Mouse (Mus musculus) gastrocnemius, adult 2 months (tissue): ENCODE measurements around the gene Retnlb. TPM values are rescaled to one million over a fixed set of nuclear protein-coding genes. Genes with fewer than 3 reads are reported as not detected.
A peak's percentile ranks its signal among the peaks of the same experiment; 100 is the strongest.
"Not testable (repeated sequence)": the region's sequence is repeated elsewhere in the genome, so short reads cannot be mapped to it uniquely, and the experiment has no call there.

Source experiments
- DNase-seq: peaks from one replicate; pipeline ENCODE4 v3.0.0; 2022
- H3K27ac ChIP-seq: fragments of 200-600 bp; 2 replicates; pipeline ENCODE4 v1.8.1; 2022; ENCODE audit warnings: mild to moderate bottlenecking
- H3K4me3 ChIP-seq: fragments of 200-600 bp; 2 replicates; pipeline ENCODE4 v1.8.1; 2022; ENCODE audit warnings: mild to moderate bottlenecking, moderate library complexity
- CTCF ChIP-seq: fragments of 200-600 bp; IDR thresholded peaks from 2 replicates; pipeline ENCODE4 v1.8.1; 2022; ENCODE audit warnings: antibody characterized with exemption, mild to moderate bottlenecking, moderate library complexity
- intact Hi-C: fragments of 180-260 bp; cut with DNase I; formaldehyde crosslinking; loops from one replicate; pipeline ENCODE4 v1.15.1; 2025
- total RNA-seq, 2 experiments: library from RNA; stranded (reverse); gene quantifications; 2 replicates each; pipeline ENCODE4 v1.2.3; 2021

The Retnlb gene
- total RNA-seq, 2 experiments from 2014 or later: not detected

- no peak overlapping the region for H3K4me3 ChIP-seq
- TF ChIP-seq CTCF: no peak
- intact Hi-C loops: no loop called here
Observed at GRCm38 (mm10) chr16:48826474-48826873, 9.8 kb downstream of the Retnlb start.

GRCm38 (mm10) chr16:48827625-48828024, 11.0 kb downstream of the Retnlb start:
- Histone ChIP-seq H3K4me3 (no peak overlapping the region), H3K27ac (no peak overlapping the region)
- intact Hi-C loops: no loop called here
- DNase-seq: no peak
- no peak for TF ChIP-seq CTCF

More at GRCm38 (mm10) chr16:48826474-48826873, 9.8 kb downstream of the Retnlb start:
- H3K27ac ChIP-seq: no peak overlapping the region
- no peak for DNase-seq

GRCm38 (mm10) chr16:48829060-48829459, 12.4 kb downstream of the Retnlb start:
- DNase-seq: no peak
- no peak for TF ChIP-seq CTCF
- Histone ChIP-seq H3K4me3 (no peak overlapping the region), H3K27ac (no peak overlapping the region)
- intact Hi-C loops: no loop called here

- intact Hi-C loops: no loop called here
- no peak for DNase-seq
- H3K4me3 ChIP-seq: no peak overlapping the region
- H3K27ac ChIP-seq: 0 out of 2 replicates have a peak overlapping the region, but pooled peaks have one; percentile 5
- no peak for TF ChIP-seq CTCF
Observed at GRCm38 (mm10) chr16:48832055-48832454, 15.4 kb downstream of the Retnlb start.

- DNase-seq, H3K27ac ChIP-seq, H3K4me3 ChIP-seq, intact Hi-C loops: not testable (repeated sequence)
Observed at GRCm38 (mm10) chr16:48833626-48834025, 17.0 kb downstream of the Retnlb start.

- DNase-seq: no peak
- no peak within 1 kb of the TSS for H3K4me3 ChIP-seq
- intact Hi-C loops: no loop called here
- TF ChIP-seq CTCF: no peak
- no peak within 1 kb of the TSS for H3K27ac ChIP-seq
Observed at GRCm38 (mm10) chr16:48842266-48842665, 25.6 kb downstream of the Retnlb start, which contains the start of gene Retnla. TSS of gene Retnla (plus strand) at chr16:48842551.

- no peak for TF ChIP-seq CTCF
- intact Hi-C loops: no loop called here
Observed at GRCm38 (mm10) chr16:48843671-48844386, 27.2 kb downstream of the Retnlb start.

GRCm38 (mm10) chr16:48865004-48865403, 48.3 kb downstream of the Retnlb start:
- H3K27ac ChIP-seq, intact Hi-C loops, H3K4me3 ChIP-seq: not testable (repeated sequence)
- peak; percentile 20 for DNase-seq

More at GRCm38 (mm10) chr16:48843671-48844386, 27.2 kb downstream of the Retnlb start:
- no peak overlapping the region for H3K27ac ChIP-seq
- DNase-seq: no peak
- no peak overlapping the region for H3K4me3 ChIP-seq

- no peak for TF ChIP-seq CTCF
- no peak overlapping the region for H3K4me3 ChIP-seq
- intact Hi-C loops: no loop called here
- DNase-seq: no peak
- no peak overlapping the region for H3K27ac ChIP-seq
Observed at GRCm38 (mm10) chr16:48867690-48868089, 51.0 kb downstream of the Retnlb start.

Other genes starting within 250 kb of the Retnlb start
- not detected for gene Trat1, start 44.8 kb upstream of the Retnlb start, total RNA-seq
- gene Retnla, start 25.7 kb downstream of the Retnlb start, total RNA-seq: 1 to 10 TPM; 2.8 to 8.4 TPM
- under 1 TPM in 1 of 2 experiments, not detected in 1; 0.46 TPM for gene Retnlg, start 55.8 kb downstream of the Retnlb start, total RNA-seq
- 1 to 10 TPM; 3.7 to 4.4 TPM for gene Dzip3, start 177.3 kb downstream of the Retnlb start, total RNA-seq
- gene Cip2a, start 177.3 kb downstream of the Retnlb start, total RNA-seq: under 1 TPM; 0.36 to 0.50 TPM
- not detected for gene Myh15, start 240.6 kb downstream of the Retnlb start, total RNA-seq